26 mouse cellular contexts compared by ENCODE assay signal in genomic region chr1:67065347-67066270, GRCm38 (mm10). TPM values are rescaled to one million over a fixed set of nuclear protein-coding genes. Genes with fewer than 3 reads are reported as not detected.
A peak's percentile ranks its signal among the peaks of the same experiment; 100 is the strongest.
DNase-seq lines count a peak whose midpoint lies in the region; ATAC-seq and TF ChIP-seq lines count a peak whose summit lies in the region.
"Had no signal": no experiment of that assay in that cellular context is flagged by ENCODE, and none has a peak within 500 bp of the region (broad histone marks: within the 10 kb centered on the region; RNA-seq: fewer than 3 reads in every experiment).

No protein-coding gene starts in this region.

- no peaks in the 10 kb centered on the region for H3K4me1 ChIP-seq in intestine, embryonic 15.5 days (replicated peaks)
- H3K4me1 ChIP-seq in intestine, postnatal 0 days (replicated peaks; ENCODE audit: control insufficient read depth, insufficient read depth, low read length), result 0 out of 2 replicates have a peak, but pooled peaks cover 3% of the 10 kb centered on the region
- H3K4me1 ChIP-seq in stomach, embryonic 15.5 days, result no peaks in the 10 kb centered on the region
- H3K4me1 ChIP-seq in forebrain, embryonic 15.5 days, result no peaks in the 10 kb centered on the region
- H3K4me1 ChIP-seq: embryonic facial prominence, embryonic 12.5 days; embryonic facial prominence, embryonic 15.5 days; heart, embryonic 12.5 days; heart, embryonic 15.5 days; hindbrain, embryonic 10.5 days; hindbrain, embryonic 13.5 days had no signal

- no peak overlapping the region for H3K9ac ChIP-seq in intestine, embryonic 15.5 days
- H3K9ac ChIP-seq in intestine, postnatal 0 days (ENCODE audit: low read depth, low read length), result no peak overlapping the region
- H3K9ac ChIP-seq in stomach, embryonic 15.5 days, result no peak overlapping the region
- H3K9ac ChIP-seq in forebrain, embryonic 15.5 days (replicated peaks), result no peak overlapping the region
- H3K9ac ChIP-seq: embryonic facial prominence, embryonic 12.5 days; embryonic facial prominence, embryonic 15.5 days; heart, embryonic 12.5 days; heart, embryonic 15.5 days; hindbrain, embryonic 13.5 days had no signal

- no peaks in the 10 kb centered on the region for H3K9me3 ChIP-seq in intestine, embryonic 15.5 days
- no peaks in the 10 kb centered on the region for H3K9me3 ChIP-seq in intestine, postnatal 0 days (ENCODE audit: control insufficient read depth)
- H3K9me3 ChIP-seq in stomach, embryonic 15.5 days, result no peaks in the 10 kb centered on the region
- H3K9me3 ChIP-seq in forebrain, embryonic 15.5 days, result no peaks in the 10 kb centered on the region
- H3K9me3 ChIP-seq: embryonic facial prominence, embryonic 12.5 days; embryonic facial prominence, embryonic 15.5 days; heart, embryonic 12.5 days; heart, embryonic 15.5 days; hindbrain, embryonic 10.5 days; hindbrain, embryonic 13.5 days had no signal

- no peaks in the 10 kb centered on the region for H3K36me3 ChIP-seq in intestine, embryonic 15.5 days
- no peaks in the 10 kb centered on the region for H3K36me3 ChIP-seq in intestine, postnatal 0 days (ENCODE audit: control insufficient read depth, insufficient read depth)
- no peaks in the 10 kb centered on the region for H3K36me3 ChIP-seq in stomach, embryonic 15.5 days
- no peaks in the 10 kb centered on the region for H3K36me3 ChIP-seq in forebrain, embryonic 15.5 days
- H3K36me3 ChIP-seq: embryonic facial prominence, embryonic 12.5 days; embryonic facial prominence, embryonic 15.5 days; heart, embryonic 12.5 days; heart, embryonic 15.5 days; hindbrain, embryonic 10.5 days; hindbrain, embryonic 13.5 days had no signal

- WGBS in intestine, embryonic 15.5 days, result 59% methylated on average over 9 of the region's 9 CpGs
- WGBS in intestine, postnatal 0 days, result 39% methylated on average over 9 of the region's 9 CpGs
- WGBS in stomach, embryonic 15.5 days, result 59% methylated on average over 9 of the region's 9 CpGs
- 89% methylated on average over 9 of the region's 9 CpGs for WGBS in forebrain, embryonic 15.5 days

- H3K27me3 ChIP-seq in intestine, embryonic 15.5 days (replicated peaks), result no peaks in the 10 kb centered on the region
- H3K27me3 ChIP-seq in intestine, postnatal 0 days (replicated peaks; ENCODE audit: control insufficient read depth, insufficient read depth, low read length), result no peaks in the 10 kb centered on the region
- H3K27me3 ChIP-seq in stomach, embryonic 15.5 days (replicated peaks), result no peaks in the 10 kb centered on the region
- H3K27me3 ChIP-seq in forebrain, embryonic 15.5 days, result no peaks in the 10 kb centered on the region
- H3K27me3 ChIP-seq: embryonic facial prominence, embryonic 12.5 days; embryonic facial prominence, embryonic 15.5 days; hindbrain, embryonic 13.5 days had no signal

- no peak overlapping the region for H3K4me2 ChIP-seq in intestine, embryonic 15.5 days (replicated peaks)
- no peak overlapping the region; the same call in 1 of the 2 replicates for H3K4me2 ChIP-seq in intestine, postnatal 0 days (replicated peaks; ENCODE audit: low read depth)
- H3K4me2 ChIP-seq in stomach, embryonic 15.5 days, result no peak overlapping the region
- H3K4me2 ChIP-seq in forebrain, embryonic 15.5 days (replicated peaks), result no peak overlapping the region
- H3K4me2 ChIP-seq: embryonic facial prominence, embryonic 12.5 days; embryonic facial prominence, embryonic 15.5 days; heart, embryonic 12.5 days; heart, embryonic 15.5 days; hindbrain, embryonic 13.5 days had no signal

- no peak overlapping the region for H3K27ac ChIP-seq in intestine, embryonic 15.5 days
- H3K27ac ChIP-seq in intestine, postnatal 0 days (ENCODE audit: low read depth, low read length), result no peak overlapping the region
- H3K27ac ChIP-seq in stomach, embryonic 15.5 days, result no peak overlapping the region
- no peak overlapping the region for H3K27ac ChIP-seq in forebrain, embryonic 15.5 days (replicated peaks)
- H3K27ac ChIP-seq: embryonic facial prominence, embryonic 12.5 days; embryonic facial prominence, embryonic 15.5 days; heart, embryonic 15.5 days; hindbrain, embryonic 10.5 days; hindbrain, embryonic 13.5 days had no signal

- TF ChIP-seq CTCF in intestine, postnatal 0 days (IDR thresholded peaks at IDR 0.05; ENCODE audit: low read depth), result no peak

- DNase-seq in retina, embryonic 14.5 days (ENCODE audit: low spot score), result peak; percentile 6
- no peak for DNase-seq in retina, postnatal 1 day
- no peak for DNase-seq in cerebellum, adult 8-10 months
- no peak for DNase-seq in layer of hippocampus, adult 11-12 months (ENCODE audit: low spot score)
- DNase-seq: adrenal gland, adult 8-10 months; adrenal gland, postnatal 36 days; cerebellum, adult 18-20 months; cerebellum, adult 9-11 months; cerebellum, postnatal 25 days; gastrocnemius, postnatal 10 days; gastrocnemius, postnatal 36 days; heart, postnatal 10 days; heart, postnatal 36 days had no signal

- ATAC-seq in intestine, embryonic 15.5 days, result peak; percentile 94
- peak; percentile 93 for ATAC-seq in intestine, postnatal 0 days
- ATAC-seq in stomach, embryonic 15.5 days (ENCODE audit: insufficient read depth, low FRiP score, low read depth), result peak; percentile 75
- ATAC-seq in forebrain, embryonic 15.5 days (replicated peaks), result no peak
- ATAC-seq: CD4-positive, CD25-positive, alpha-beta regulatory T cell, adult 4 months; forebrain, embryonic 14.5 days; hindbrain, embryonic 16.5 days had no signal

- no peak overlapping the region for H3K4me3 ChIP-seq in intestine, embryonic 15.5 days (replicated peaks)
- H3K4me3 ChIP-seq in intestine, postnatal 0 days (ENCODE audit: low read depth, low read length), result no peak overlapping the region
- H3K4me3 ChIP-seq in stomach, embryonic 15.5 days (replicated peaks), result no peak overlapping the region
- no peak overlapping the region for H3K4me3 ChIP-seq in forebrain, embryonic 15.5 days
- H3K4me3 ChIP-seq: embryonic facial prominence, embryonic 12.5 days; embryonic facial prominence, embryonic 15.5 days; heart, embryonic 12.5 days; heart, embryonic 15.5 days; hindbrain, embryonic 10.5 days; hindbrain, embryonic 13.5 days had no signal

RNA-seq across cellular contexts. Expression of gene Lancl1, which starts 26.9 kb away (rescaled TPM):
- polyA plus RNA-seq in intestine, embryonic 15.5 days (2015; fragmentation: Nextera tagmentation; extraction: Ambion mirVana), result 68.5 and 71.6 TPM in 2 replicates
- polyA plus RNA-seq in intestine, postnatal 0 days (2015; fragmentation: Nextera tagmentation; extraction: Ambion mirVana), result 32.9 and 35.5 TPM in 2 replicates
- polyA plus RNA-seq in stomach, embryonic 15.5 days (2015; fragmentation: Nextera tagmentation; extraction: Ambion mirVana), result 78.8 and 88.5 TPM in 2 replicates
- 171 and 177 TPM in 2 replicates for polyA plus RNA-seq in forebrain, embryonic 15.5 days (2015; fragmentation: Nextera tagmentation; extraction: Ambion mirVana)

RNA-seq across cellular contexts. Expression of gene Cps1, which starts 57.2 kb away (rescaled TPM):
- polyA plus RNA-seq in intestine, embryonic 15.5 days (2015; fragmentation: Nextera tagmentation; extraction: Ambion mirVana), result 326 and 333 TPM in 2 replicates
- 217 and 240 TPM in 2 replicates for polyA plus RNA-seq in intestine, postnatal 0 days (2015; fragmentation: Nextera tagmentation; extraction: Ambion mirVana)
- polyA plus RNA-seq in stomach, embryonic 15.5 days (2015; fragmentation: Nextera tagmentation; extraction: Ambion mirVana), result 49.4 and 85.9 TPM in 2 replicates
- 0.13 and 0.27 TPM in 2 replicates for polyA plus RNA-seq in forebrain, embryonic 15.5 days (2015; fragmentation: Nextera tagmentation; extraction: Ambion mirVana)
- polyA plus RNA-seq: CD4-positive, CD25-positive, alpha-beta regulatory T cell, adult 4 months; hindbrain, embryonic 10.5 days had no signal

Comparison
In these comparisons a context has a peak if more than half of its experiments do, and no peak if none do; other contexts are left out.
1. RNA of gene Cps1, which starts 57.2 kb away (polyA plus RNA-seq): 326 to 333 TPM in intestine, embryonic 15.5 days, 217 to 240 TPM in intestine, postnatal 0 days and 49.4 to 85.9 TPM in stomach, embryonic 15.5 days; 0.13 to 0.27 TPM in forebrain, embryonic 15.5 days; every median in the first group is over 10 times any median in the second.